Mouse (Mus musculus) lung, postnatal 0 days (tissue): ENCODE data around the gene Rnf144a.

Experiments used
- CTCF ChIP-seq: IDR thresholded peaks from 2 replicates; pipeline ENCODE4 v1.5.1; 2016; ENCODE audit warnings: antibody characterized with exemption, mild to moderate bottlenecking
- EP300 ChIP-seq: IDR thresholded peaks from 2 replicates; pipeline ENCODE4 v1.6.1; 2016; ENCODE audit warnings: antibody characterized with exemption, mild to moderate bottlenecking, control low read depth

DNA sequence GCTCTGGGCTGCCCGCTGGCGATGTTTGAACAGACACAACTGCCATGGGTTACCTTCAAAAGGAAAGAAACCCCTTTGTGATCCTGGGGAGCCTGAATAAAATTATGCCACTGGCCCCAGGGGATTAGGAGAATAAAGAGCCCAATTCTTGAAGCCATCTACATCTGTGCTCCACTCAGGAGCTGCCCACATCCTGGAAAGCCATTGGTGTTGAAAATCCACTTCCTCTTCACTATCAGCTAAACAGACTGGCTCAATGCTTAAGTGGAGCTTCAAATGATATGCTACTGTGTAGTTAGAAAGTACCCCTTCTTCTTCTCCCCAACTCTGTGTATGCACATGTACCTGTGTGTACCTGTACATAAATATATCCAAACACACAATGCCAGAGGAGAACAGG is 125.9 kb downstream of the Rnf144a start:
- TF ChIP-seq EP300 (no peak), CTCF (no peak)
